Mouse (Mus musculus) retina, postnatal 7 days (tissue): Measurements from ENCODE around the gene Ubtd2.

Source experiments
- DNase-seq: peaks from one replicate; pipeline ENCODE4 v3.0.0-alpha.2; 2012; ENCODE audit warnings: low read depth, low spot score

Ubtd2 gene

DNA sequence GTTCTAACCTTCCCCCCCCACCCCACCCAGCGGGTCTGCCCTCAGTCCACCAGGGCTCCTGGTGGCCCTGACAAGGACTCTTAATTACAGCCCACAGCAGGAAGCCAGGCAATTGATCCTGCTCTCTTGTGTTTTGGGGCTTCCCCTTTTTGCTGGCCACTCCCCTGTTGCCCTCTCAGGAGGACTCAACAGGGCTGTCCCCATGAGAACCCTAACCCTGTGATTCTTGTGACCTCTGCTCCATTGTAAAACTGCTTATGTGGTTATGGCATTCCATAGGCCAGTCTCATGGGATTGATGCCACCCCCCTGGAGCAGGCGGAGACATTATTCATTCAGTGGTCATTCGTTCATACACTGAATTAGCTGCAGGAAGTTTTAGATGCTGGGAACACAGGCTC, 108.5 kb downstream of the Ubtd2 start:
- DNase-seq = no peak

DNA sequence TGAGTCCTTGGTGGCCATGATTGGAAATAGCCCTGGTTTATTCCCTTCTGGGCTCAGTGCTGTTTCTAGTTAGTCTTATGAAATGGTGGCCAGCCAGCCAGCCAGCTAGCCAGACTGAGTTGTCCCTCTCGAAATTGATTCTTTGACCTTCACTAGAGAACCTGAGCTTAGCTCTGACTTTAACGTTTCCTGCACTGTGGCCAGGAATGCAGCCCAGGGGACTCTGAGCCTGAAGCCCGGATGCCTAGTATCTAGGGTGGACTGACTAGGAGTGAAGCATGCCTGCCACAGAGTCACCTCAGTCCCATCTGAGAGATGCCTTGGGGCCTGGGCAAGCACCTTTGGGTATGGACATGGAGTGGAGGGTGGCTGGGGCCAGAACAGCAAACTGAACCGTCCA, 109.5 kb downstream of the Ubtd2 start:
- DNase-seq = no peak

- DNase-seq = no peak
These were observed 109.9 kb downstream of the Ubtd2 start for GRCm38 (mm10) chr11:32565088-32565487.

GRCm38 (mm10) chr11:32566184-32566583, 111.0 kb downstream of the Ubtd2 start:
- no peak for DNase-seq
